Mouse (Mus musculus): Measurements from ENCODE around the gene Slc2a6. TPM values are rescaled to one million over a fixed set of nuclear protein-coding genes. Genes with fewer than 3 reads are reported as not detected.

Gene Slc2a6
- polyA plus RNA-seq, 1 experiment from 2014 or later = 0.72 TPM

DNA sequence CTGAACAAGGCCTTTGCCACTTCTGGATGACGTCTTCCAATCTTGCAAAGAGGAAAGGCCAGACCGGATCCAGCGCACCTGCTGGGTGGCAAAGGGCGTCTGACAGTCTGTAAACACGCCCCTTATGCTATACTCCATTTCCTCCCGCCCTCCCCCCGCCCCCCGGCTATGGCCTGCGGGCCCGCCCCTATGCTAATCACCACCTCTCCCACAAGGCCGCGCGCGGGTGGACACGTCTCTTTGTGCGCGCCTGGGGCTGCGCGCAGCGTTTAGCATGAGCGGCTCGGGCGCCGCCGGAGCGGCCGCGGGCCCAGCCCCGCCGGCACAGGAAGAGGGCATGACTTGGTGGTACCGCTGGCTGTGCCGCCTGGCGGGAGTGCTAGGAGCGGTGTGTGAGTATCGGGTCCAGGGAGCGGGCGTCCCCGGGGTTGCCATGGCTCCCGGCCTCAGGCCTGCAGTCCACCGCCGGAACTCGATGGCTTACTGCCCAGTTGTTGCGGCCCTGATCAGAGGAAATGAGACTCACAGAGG, 18.0 kb downstream of the Slc2a6 start, which contains the start of gene Cacfd1:
Cacfd1 (plus strand) TSS at position 213 of the 531 bp plus-strand sequence.
- DNase-seq (ENCODE audit: low spot score) (peak; percentile 92), ATAC-seq (ENCODE audit: insufficient number of reproducible peaks, low FRiP score, low TSS enrichment, low read depth) (peak; percentile 93)
- no peaks in the 10 kb centered on the region for H3K27me3 ChIP-seq (ENCODE audit: control insufficient read depth, insufficient read depth, low read length)
- H3K36me3 ChIP-seq (ENCODE audit: control insufficient read depth, insufficient read depth, low read length) = peaks cover 11% of the 10 kb centered on the region
- peak within 1 kb of the TSS; percentile 88 for H3K4me3 ChIP-seq (ENCODE audit: low read depth, low read length)
- H3K4me2 ChIP-seq (ENCODE audit: low read depth, severe bottlenecking) = peak within 1 kb of the TSS; percentile 90
- peaks cover 9% of the 10 kb centered on the region for H3K4me1 ChIP-seq (ENCODE audit: control insufficient read depth, insufficient read depth, low read length)
- H3K9ac ChIP-seq (ENCODE audit: low read length) = peak within 1 kb of the TSS; percentile 95
- WGBS = under 1% methylated on average over 43 of the region's 43 CpGs
- H3K9me3 ChIP-seq (ENCODE audit: control insufficient read depth, low read length) = no peaks in the 10 kb centered on the region
- H3K27ac ChIP-seq (replicated peaks; ENCODE audit: low read depth, low read length) = peak within 1 kb of the TSS; percentile 70

DNA sequence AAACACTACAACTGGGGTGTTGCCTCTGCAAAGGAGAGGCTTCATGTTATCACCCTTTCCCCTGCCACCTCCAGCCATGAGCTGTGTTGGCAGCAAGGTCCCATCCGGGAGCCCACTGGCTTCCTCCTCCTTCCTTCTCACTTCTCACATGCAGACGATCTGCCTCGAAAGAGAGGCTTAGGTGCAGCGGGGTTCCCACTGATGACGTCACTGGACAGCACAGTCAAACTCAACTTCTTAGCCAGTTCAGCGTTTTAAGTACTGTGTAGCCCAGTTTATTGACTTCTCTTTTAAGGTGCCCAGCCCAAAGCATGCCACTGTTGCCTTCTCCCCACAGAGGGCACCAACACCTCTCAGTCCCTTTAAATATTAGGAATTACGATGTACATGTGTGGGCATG, 20.1 kb downstream of the Slc2a6 start:
- no peak overlapping the region for H3K4me2 ChIP-seq (ENCODE audit: low read depth, severe bottlenecking)
- WGBS = 67% methylated on average over 7 of the region's 7 CpGs
- H3K36me3 ChIP-seq (ENCODE audit: control insufficient read depth, insufficient read depth, low read length) = no peaks in the 10 kb centered on the region
- ATAC-seq (ENCODE audit: insufficient number of reproducible peaks, low FRiP score, low TSS enrichment, low read depth) (no peak), DNase-seq (ENCODE audit: low spot score) (no peak)
- H3K4me3 ChIP-seq (ENCODE audit: low read depth, low read length) = no peak overlapping the region
- H3K9me3 ChIP-seq (ENCODE audit: control insufficient read depth, low read length) = no peaks in the 10 kb centered on the region
- H3K4me1 ChIP-seq (ENCODE audit: control insufficient read depth, insufficient read depth, low read length) = peaks cover 9% of the 10 kb centered on the region
- H3K27me3 ChIP-seq (ENCODE audit: control insufficient read depth, insufficient read depth, low read length) = no peaks in the 10 kb centered on the region
- no peak overlapping the region for H3K9ac ChIP-seq (ENCODE audit: low read length)
- no peak overlapping the region for H3K27ac ChIP-seq (replicated peaks; ENCODE audit: low read depth, low read length)

DNA sequence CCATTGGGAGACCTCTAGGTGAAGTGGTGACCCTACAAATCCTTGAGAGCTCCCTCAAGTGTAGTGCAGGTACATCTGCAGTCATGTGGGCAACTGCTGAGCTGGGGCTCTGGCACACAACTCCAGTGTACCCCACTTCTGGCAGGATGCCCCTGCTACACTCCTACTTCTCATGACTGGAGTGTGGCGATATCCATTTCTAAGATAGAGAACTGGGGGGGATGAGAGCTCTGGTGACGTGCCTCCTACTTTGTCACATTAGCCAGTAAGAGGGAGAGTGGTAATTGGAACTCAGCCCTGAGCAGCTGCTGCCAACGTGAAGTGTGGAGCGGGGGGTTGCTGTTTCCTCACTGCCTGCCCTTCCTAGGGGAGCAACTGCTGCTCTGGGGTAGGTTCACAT, 21.5 kb downstream of the Slc2a6 start:
- 66% methylated on average over 4 of the region's 4 CpGs for WGBS
- Histone ChIP-seq H3K27ac (replicated peaks; ENCODE audit: low read depth, low read length) (no peak overlapping the region), H3K9me3 (ENCODE audit: control insufficient read depth, low read length) (no peaks in the 10 kb centered on the region), H3K4me2 (ENCODE audit: low read depth, severe bottlenecking) (no peak overlapping the region), H3K4me3 (ENCODE audit: low read depth, low read length) (no peak overlapping the region), H3K9ac (ENCODE audit: low read length) (no peak overlapping the region), H3K4me1 (ENCODE audit: control insufficient read depth, insufficient read depth, low read length) (peaks cover 9% of the 10 kb centered on the region), H3K36me3 (ENCODE audit: control insufficient read depth, insufficient read depth, low read length) (no peaks in the 10 kb centered on the region), H3K27me3 (ENCODE audit: control insufficient read depth, insufficient read depth, low read length) (no peaks in the 10 kb centered on the region)
- ATAC-seq (ENCODE audit: insufficient number of reproducible peaks, low FRiP score, low TSS enrichment, low read depth) (no peak), DNase-seq (ENCODE audit: low spot score) (no peak)

DNA sequence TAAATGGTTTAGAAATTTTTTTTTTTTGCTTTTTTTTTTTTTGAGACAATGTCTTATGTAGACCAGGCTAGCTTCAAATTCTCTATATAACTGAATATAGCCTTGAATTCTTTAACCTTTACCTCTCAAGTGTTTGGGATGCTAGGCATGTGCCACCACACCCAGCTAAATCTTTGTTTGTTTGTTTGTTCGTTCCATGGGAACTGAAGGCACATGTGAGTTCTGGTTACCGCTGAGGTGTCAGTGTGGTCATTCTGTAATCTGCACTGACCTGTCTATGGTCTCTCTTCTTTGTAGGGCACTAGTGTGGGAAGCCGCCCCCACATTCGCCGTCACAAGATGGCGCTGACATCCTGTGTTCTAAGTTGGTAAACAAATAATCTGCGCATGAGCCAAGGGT, 29.8 kb downstream of the Slc2a6 start:
- no peaks in the 10 kb centered on the region for H3K4me1 ChIP-seq (ENCODE audit: control insufficient read depth, insufficient read depth, low read length)
- no peak for ATAC-seq (ENCODE audit: insufficient number of reproducible peaks, low FRiP score, low TSS enrichment, low read depth)
- H3K4me3 ChIP-seq (ENCODE audit: low read depth, low read length) = no peak overlapping the region
- no peak for DNase-seq (ENCODE audit: low spot score)
- 93% methylated on average over 6 of the region's 7 CpGs for WGBS
- no peaks in the 10 kb centered on the region for H3K9me3 ChIP-seq (ENCODE audit: control insufficient read depth, low read length)
- H3K9ac ChIP-seq (ENCODE audit: low read length) = no peak overlapping the region
- no peaks in the 10 kb centered on the region for H3K36me3 ChIP-seq (ENCODE audit: control insufficient read depth, insufficient read depth, low read length)
- no peak overlapping the region for H3K27ac ChIP-seq (replicated peaks; ENCODE audit: low read depth, low read length)
- no peak overlapping the region for H3K4me2 ChIP-seq (ENCODE audit: low read depth, severe bottlenecking)
- no peaks in the 10 kb centered on the region for H3K27me3 ChIP-seq (ENCODE audit: control insufficient read depth, insufficient read depth, low read length)

DNA sequence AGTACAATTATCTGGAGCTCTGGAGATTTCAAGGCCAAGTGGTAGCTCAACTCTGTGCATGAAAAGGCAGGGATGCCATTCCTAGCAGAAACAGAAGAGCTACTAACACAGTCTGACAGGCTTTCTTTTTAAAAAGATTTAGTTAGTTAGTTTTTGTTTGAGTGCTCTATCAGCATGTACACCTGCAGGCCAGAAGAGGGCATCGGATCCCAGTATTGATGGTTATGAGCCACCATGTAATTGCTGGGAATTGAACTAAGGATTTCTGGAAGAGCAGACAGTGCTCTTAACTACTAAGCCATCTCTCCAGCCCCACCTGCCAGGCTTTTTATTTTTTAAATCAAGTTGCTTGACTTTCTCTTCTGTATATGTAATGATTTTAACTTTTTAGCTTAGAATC, 30.3 kb downstream of the Slc2a6 start:
- H3K4me1 ChIP-seq (ENCODE audit: control insufficient read depth, insufficient read depth, low read length) = no peaks in the 10 kb centered on the region
- WGBS = 86% methylated on average over 1 of the region's 1 CpGs
- ATAC-seq (ENCODE audit: insufficient number of reproducible peaks, low FRiP score, low TSS enrichment, low read depth) = no peak
- no peaks in the 10 kb centered on the region for H3K36me3 ChIP-seq (ENCODE audit: control insufficient read depth, insufficient read depth, low read length)
- no peak overlapping the region for H3K27ac ChIP-seq (replicated peaks; ENCODE audit: low read depth, low read length)
- H3K27me3 ChIP-seq (ENCODE audit: control insufficient read depth, insufficient read depth, low read length) = no peaks in the 10 kb centered on the region
- no peak overlapping the region for H3K9ac ChIP-seq (ENCODE audit: low read length)
- H3K9me3 ChIP-seq (ENCODE audit: control insufficient read depth, low read length) = no peaks in the 10 kb centered on the region
- no peak for DNase-seq (ENCODE audit: low spot score)
- H3K4me3 ChIP-seq (ENCODE audit: low read depth, low read length) = no peak overlapping the region
- H3K4me2 ChIP-seq (ENCODE audit: low read depth, severe bottlenecking) = no peak overlapping the region

DNA sequence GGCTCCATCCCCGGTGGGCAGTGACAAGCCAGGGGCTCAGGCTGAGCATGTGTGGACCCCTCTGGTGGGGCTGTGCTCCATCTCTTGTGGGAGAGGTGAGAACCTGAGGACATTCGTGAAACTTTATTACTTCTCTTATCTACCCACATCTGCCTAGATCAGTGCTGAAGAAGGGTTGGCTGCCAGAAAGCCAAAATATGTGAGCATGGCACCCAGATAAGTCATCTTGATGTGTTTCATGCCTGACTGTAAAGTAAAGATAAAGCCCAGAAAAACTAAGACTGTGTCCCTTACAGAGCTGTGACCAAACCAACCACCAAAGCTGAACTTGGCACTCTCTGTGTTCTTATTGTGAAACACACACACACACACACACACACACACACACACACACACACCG, 33.9 kb downstream of the Slc2a6 start:
- no peaks in the 10 kb centered on the region for H3K4me1 ChIP-seq (ENCODE audit: control insufficient read depth, insufficient read depth, low read length)
- ATAC-seq (ENCODE audit: insufficient number of reproducible peaks, low FRiP score, low TSS enrichment, low read depth) = no peak
- no peak overlapping the region for H3K4me3 ChIP-seq (ENCODE audit: low read depth, low read length)
- H3K36me3 ChIP-seq (ENCODE audit: control insufficient read depth, insufficient read depth, low read length) = no peaks in the 10 kb centered on the region
- no peaks in the 10 kb centered on the region for H3K9me3 ChIP-seq (ENCODE audit: control insufficient read depth, low read length)
- DNase-seq (ENCODE audit: low spot score) = no peak
- no peak overlapping the region for H3K9ac ChIP-seq (ENCODE audit: low read length)
- H3K27ac ChIP-seq (replicated peaks; ENCODE audit: low read depth, low read length) = no peak overlapping the region
- H3K27me3 ChIP-seq (ENCODE audit: control insufficient read depth, insufficient read depth, low read length) = no peaks in the 10 kb centered on the region
- no peak overlapping the region for H3K4me2 ChIP-seq (ENCODE audit: low read depth, severe bottlenecking)
- WGBS = 79% methylated on average over 3 of the region's 3 CpGs

DNA sequence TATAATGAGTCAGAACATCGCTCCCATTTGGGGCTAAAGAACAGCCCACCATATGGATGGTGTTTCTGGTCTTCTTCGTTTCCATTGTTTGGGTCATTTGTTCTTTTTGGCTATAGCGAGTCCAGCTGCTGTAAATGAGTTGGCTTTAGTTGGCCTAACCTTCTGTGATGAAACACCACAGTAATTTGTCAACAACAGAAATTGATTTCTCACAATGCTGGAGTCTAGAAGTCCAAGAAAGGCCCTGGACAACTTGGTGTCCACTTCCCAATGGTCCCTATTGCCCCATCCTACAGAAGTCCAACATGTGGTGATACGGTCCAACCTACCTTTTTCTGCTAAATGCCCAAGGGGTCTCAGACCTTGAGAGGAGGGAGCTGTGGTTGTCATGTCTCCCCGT, 43.2 kb downstream of the Slc2a6 start:
- H3K9ac ChIP-seq (ENCODE audit: low read length) = no peak overlapping the region
- H3K9me3 ChIP-seq (ENCODE audit: control insufficient read depth, low read length) = no peaks in the 10 kb centered on the region
- no peak overlapping the region for H3K4me3 ChIP-seq (ENCODE audit: low read depth, low read length)
- no peaks in the 10 kb centered on the region for H3K36me3 ChIP-seq (ENCODE audit: control insufficient read depth, insufficient read depth, low read length)
- H3K27me3 ChIP-seq (ENCODE audit: control insufficient read depth, insufficient read depth, low read length) = no peaks in the 10 kb centered on the region
- 88% methylated on average over 5 of the region's 5 CpGs for WGBS
- DNase-seq (ENCODE audit: low spot score) = no peak
- ATAC-seq (ENCODE audit: insufficient number of reproducible peaks, low FRiP score, low TSS enrichment, low read depth) = no peak
- no peak overlapping the region for H3K27ac ChIP-seq (replicated peaks; ENCODE audit: low read depth, low read length)
- no peaks in the 10 kb centered on the region for H3K4me1 ChIP-seq (ENCODE audit: control insufficient read depth, insufficient read depth, low read length)
- no peak overlapping the region for H3K4me2 ChIP-seq (ENCODE audit: low read depth, severe bottlenecking)

DNA sequence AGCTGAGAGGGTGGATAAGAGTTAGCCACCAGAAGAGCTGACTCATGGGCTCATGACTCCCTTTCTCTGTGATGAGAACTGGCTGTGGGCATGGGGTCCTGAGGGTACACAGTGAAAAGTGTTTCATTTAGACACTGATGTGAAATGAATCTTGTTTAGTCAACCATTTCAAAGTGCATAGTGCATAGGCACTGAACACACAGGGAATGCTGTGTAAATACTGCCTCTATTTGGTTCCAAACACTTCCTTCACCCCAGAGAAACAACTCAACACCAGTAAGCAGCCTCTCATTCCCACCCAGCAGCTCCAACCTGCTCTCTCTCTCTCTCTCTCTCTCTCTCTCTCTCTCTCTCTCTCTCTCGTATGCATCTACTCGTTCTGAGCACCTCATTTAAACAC, 43.6 kb downstream of the Slc2a6 start:
- Histone ChIP-seq H3K4me1 (ENCODE audit: control insufficient read depth, insufficient read depth, low read length) (no peaks in the 10 kb centered on the region), H3K4me3 (ENCODE audit: low read depth, low read length) (no peak overlapping the region), H3K27ac (replicated peaks; ENCODE audit: low read depth, low read length) (no peak overlapping the region), H3K4me2 (ENCODE audit: low read depth, severe bottlenecking) (no peak overlapping the region), H3K9me3 (ENCODE audit: control insufficient read depth, low read length) (no peaks in the 10 kb centered on the region), H3K9ac (ENCODE audit: low read length) (no peak overlapping the region), H3K27me3 (ENCODE audit: control insufficient read depth, insufficient read depth, low read length) (no peaks in the 10 kb centered on the region), H3K36me3 (ENCODE audit: control insufficient read depth, insufficient read depth, low read length) (no peaks in the 10 kb centered on the region)
- no peak for ATAC-seq (ENCODE audit: insufficient number of reproducible peaks, low FRiP score, low TSS enrichment, low read depth)
- 72% methylated on average over 2 of the region's 2 CpGs for WGBS
- DNase-seq (ENCODE audit: low spot score) = no peak

DNA sequence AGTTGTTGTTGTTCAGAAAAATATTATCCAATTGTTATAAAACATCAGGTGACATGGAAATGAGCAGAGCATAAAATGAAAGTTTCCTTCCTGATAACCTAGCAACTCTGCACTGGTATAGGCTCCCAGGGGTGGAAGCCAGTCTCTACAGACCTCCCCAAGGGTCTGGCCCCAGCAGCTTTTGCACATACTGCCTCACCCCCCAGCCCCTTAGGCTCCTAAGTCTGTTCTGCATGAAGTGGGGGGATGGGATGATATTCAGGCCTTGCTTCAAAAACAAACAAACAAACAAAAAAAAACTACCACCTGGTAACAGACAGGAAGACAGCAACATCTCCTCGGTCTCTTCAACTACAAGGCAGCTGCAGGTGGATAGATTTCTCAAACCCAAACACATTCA, 47.4 kb downstream of the Slc2a6 start:
- Histone ChIP-seq H3K27me3 (ENCODE audit: control insufficient read depth, insufficient read depth, low read length) (no peaks in the 10 kb centered on the region), H3K9ac (ENCODE audit: low read length) (no peak overlapping the region), H3K4me1 (ENCODE audit: control insufficient read depth, insufficient read depth, low read length) (no peaks in the 10 kb centered on the region), H3K27ac (replicated peaks; ENCODE audit: low read depth, low read length) (no peak overlapping the region), H3K9me3 (ENCODE audit: control insufficient read depth, low read length) (no peaks in the 10 kb centered on the region), H3K4me3 (ENCODE audit: low read depth, low read length) (no peak overlapping the region), H3K4me2 (ENCODE audit: low read depth, severe bottlenecking) (no peak overlapping the region), H3K36me3 (ENCODE audit: control insufficient read depth, insufficient read depth, low read length) (no peaks in the 10 kb centered on the region)
- DNase-seq (ENCODE audit: low spot score) (no peak), ATAC-seq (ENCODE audit: insufficient number of reproducible peaks, low FRiP score, low TSS enrichment, low read depth) (no peak)
- 100% methylated on average over 1 of the region's 1 CpGs for WGBS
